Mouse (Mus musculus) spleen, adult 2 months (tissue): Measurements from ENCODE around the gene Scarf1.

Experiments used
- CTCF ChIP-seq: fragments of 200-500 bp; IDR thresholded peaks from 2 replicates; pipeline ENCODE4 v1.5.1; 2011; ENCODE audit warnings: mild to moderate bottlenecking, inconsistent platforms; ENCODE audit not compliant: insufficient read depth, insufficient read length, insufficient replicate concordance; ENCODE audit errors: extremely low read depth
- POLR2A ChIP-seq: fragments of 200-500 bp; IDR thresholded peaks from 2 replicates; pipeline ENCODE4 v1.6.1; 2011; ENCODE audit warnings: low read depth, low read length, inconsistent platforms

- no peak for TF ChIP-seq CTCF
- no peak for TF ChIP-seq POLR2A
Measured at GRCm38 (mm10) chr11:75551321-75551720, 38.0 kb downstream of the Scarf1 start.
